Mouse (Mus musculus) layer of hippocampus, adult 6 months (tissue): ENCODE results near the gene Gabbr2. TPM values are rescaled to one million over a fixed set of nuclear protein-coding genes. Genes with fewer than 3 reads are reported as not detected.

Source experiments
- long read RNA-seq, 2 experiments: library from polyadenylated mRNA; unstranded; transcript quantifications; one replicate each; pipeline ENCODE4 v2.0.0; 2019 to 2020
- polyA plus RNA-seq: library from polyadenylated mRNA; unstranded; fragments of <200 nt; fragmentation: Nextera tagmentation; gene quantifications from 2 replicates; pipeline ENCODE4 v1.2.3, GENCODE M21; 2021

Gabbr2 gene
- polyA plus RNA-seq = 24.4 and 26.2 TPM in 2 replicates
- long read RNA-seq, experiment 1, partial matches to known transcripts = 35 of 100 reads
- long read RNA-seq, experiment 1, other reads (novel, unspliced or antisense) = 65 of 100 reads
- long read RNA-seq, experiment 2, full-length matches to known transcripts = 17 of 180 reads
- long read RNA-seq, experiment 2, partial matches to known transcripts = 54 of 180 reads
- long read RNA-seq, experiment 2, other reads (novel, unspliced or antisense) = 109 of 180 reads

DNA sequence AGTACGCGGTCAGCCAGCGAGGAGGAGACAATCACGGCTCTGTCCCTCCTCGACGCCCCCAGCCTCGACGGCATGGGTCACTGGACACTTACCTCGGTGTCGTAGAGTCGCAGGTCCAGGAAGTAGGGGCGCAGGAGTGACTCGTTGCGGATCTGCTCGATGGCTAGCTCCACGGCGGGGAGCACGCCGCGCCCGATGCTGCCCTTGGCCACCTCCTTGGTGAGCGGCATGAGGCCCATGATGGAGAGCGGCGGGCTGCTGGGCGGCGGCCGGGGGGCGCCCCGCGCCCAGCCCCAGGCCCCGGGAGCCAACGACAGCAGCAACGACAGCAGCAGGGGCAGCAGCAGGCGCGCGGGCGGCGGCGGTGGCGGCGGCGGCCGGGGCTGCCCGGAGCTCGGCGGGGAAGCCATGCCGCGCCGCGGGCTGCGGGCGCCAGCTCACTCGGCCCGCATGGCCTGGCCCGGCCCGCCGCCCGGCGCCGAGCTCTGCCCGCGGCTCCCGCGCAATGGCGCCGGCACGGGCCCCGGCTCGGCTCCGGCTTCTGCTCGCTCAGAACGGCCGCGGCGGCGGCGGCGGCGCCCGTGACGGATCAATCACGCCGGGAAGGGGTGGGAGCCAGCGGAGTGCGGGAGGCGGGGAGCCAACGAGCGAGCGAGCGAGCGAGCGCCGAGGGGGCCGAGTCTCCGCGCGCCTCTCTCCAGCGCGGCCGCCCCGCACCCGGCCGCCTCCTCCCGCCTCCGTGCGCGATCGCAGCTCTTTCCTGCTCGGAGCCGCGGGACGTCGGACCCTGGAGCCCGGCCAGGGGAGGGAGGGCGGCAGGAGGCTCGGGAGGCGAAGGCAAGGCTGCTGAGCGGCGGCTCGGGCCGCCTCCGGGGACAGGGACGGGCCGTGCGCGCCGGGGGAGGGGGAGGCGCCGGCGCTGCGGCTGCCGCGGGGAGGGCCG lies at the start of gene Gabbr2:
Gene Gabbr2 (minus strand): TSS at position 858 of the 943 bp plus-strand sequence.

DNA sequence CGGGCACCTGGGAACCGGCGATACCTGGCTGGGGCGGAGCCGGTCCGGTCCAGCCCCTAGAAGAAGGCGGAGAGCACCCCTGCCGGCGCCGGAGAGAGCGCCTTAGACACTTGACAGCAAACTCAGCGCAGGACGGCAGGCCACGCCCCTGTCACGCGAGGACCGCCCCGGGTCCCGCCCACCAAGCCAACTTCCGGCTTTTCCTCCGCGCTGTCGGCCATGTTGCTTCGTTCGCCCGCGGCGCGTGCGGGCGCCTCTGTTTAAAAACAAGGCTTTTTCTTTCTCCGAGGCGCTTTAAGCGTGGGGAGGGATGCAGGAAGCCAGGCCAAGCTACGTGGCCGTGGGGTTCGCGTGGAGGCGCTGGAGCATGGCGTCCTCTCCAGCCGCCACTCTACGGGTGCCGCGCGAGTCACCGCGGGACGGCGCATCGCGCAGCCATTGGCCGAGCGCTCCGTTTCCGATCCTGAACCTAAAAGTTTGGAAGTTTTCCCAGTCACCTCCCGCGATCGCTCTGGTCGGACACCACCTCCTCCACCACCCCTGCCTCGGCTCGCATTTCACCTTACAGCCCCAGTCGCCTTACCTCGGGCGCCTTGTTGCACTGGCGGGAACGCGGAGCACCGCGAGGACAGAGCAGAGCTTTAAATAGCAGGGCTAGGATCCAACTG lies 341.5 kb downstream of the Gabbr2 start, which contains the start of gene Tbc1d2:
Gene Tbc1d2 (minus strand): TSS at position 124 of the 668 bp plus-strand sequence.

Other genes starting within 250 kb of the Gabbr2 start
- 0.58 and 0.75 TPM in 2 replicates for gene Anks6, start 65.6 kb upstream of the Gabbr2 start, polyA plus RNA-seq
- 0.21 and 0.34 TPM in 2 replicates for gene Galnt12, start 100.0 kb upstream of the Gabbr2 start, polyA plus RNA-seq
- gene Col15a1, start 216.3 kb upstream of the Gabbr2 start, polyA plus RNA-seq = 0.45 and 0.75 TPM in 2 replicates